Mouse (Mus musculus) telencephalon, adult 2 months (tissue): ENCODE measurements around the gene Rtf2.

Experiments
- DNase-seq: peaks from one replicate; pipeline ENCODE4 v3.0.0-alpha.2; 2011; ENCODE audit warnings: low read depth, low spot score

Rtf2 gene

GRCm38 (mm10) chr2:172437371-172437952 is 2.9 kb upstream of the Rtf2 start:
- DNase-seq = no peak

- no peak for DNase-seq
Measured at GRCm38 (mm10) chr2:172440640-172441005, 267 bp downstream of the Rtf2 start.

- no peak for DNase-seq
Measured at GRCm38 (mm10) chr2:172441176-172441575, 820 bp downstream of the Rtf2 start.

GRCm38 (mm10) chr2:172445617-172446016 is 5.3 kb downstream of the Rtf2 start:
- DNase-seq = no peak

GRCm38 (mm10) chr2:172447317-172447716 is 7.0 kb downstream of the Rtf2 start:
- DNase-seq = no peak

GRCm38 (mm10) chr2:172448329-172448728 is 8.0 kb downstream of the Rtf2 start:
- no peak for DNase-seq

- DNase-seq = no peak
Measured at GRCm38 (mm10) chr2:172450640-172451039, 10.3 kb downstream of the Rtf2 start.

GRCm38 (mm10) chr2:172452031-172452430 is 11.7 kb downstream of the Rtf2 start:
- DNase-seq = no peak

GRCm38 (mm10) chr2:172452458-172452857 is 12.1 kb downstream of the Rtf2 start:
- DNase-seq = no peak

- DNase-seq = no peak
Measured at GRCm38 (mm10) chr2:172458496-172458895, 18.1 kb downstream of the Rtf2 start, which contains the start of gene Gcnt7. TSS of gene Gcnt7 (minus strand) at chr2:172458596.

GRCm38 (mm10) chr2:172460647-172461046 is 20.3 kb downstream of the Rtf2 start:
- no peak for DNase-seq

GRCm38 (mm10) chr2:172462813-172463212 is 22.5 kb downstream of the Rtf2 start:
- no peak for DNase-seq

GRCm38 (mm10) chr2:172466427-172467132 is 26.2 kb downstream of the Rtf2 start:
- DNase-seq = no peak

GRCm38 (mm10) chr2:172467206-172467605 is 26.9 kb downstream of the Rtf2 start:
- no peak for DNase-seq

- DNase-seq = no peak
Measured at GRCm38 (mm10) chr2:172468346-172468819, 28.0 kb downstream of the Rtf2 start.

- no peak for DNase-seq
Measured at GRCm38 (mm10) chr2:172472318-172472717, 32.0 kb downstream of the Rtf2 start, which contains the start of gene Fam209. TSS of gene Fam209 (plus strand) at chr2:172472520.

GRCm38 (mm10) chr2:172473591-172473990 is 33.2 kb downstream of the Rtf2 start:
- DNase-seq = no peak

GRCm38 (mm10) chr2:172474970-172475369 is 34.6 kb downstream of the Rtf2 start:
- no peak for DNase-seq

- no peak for DNase-seq
Measured at GRCm38 (mm10) chr2:172476707-172477260, 36.4 kb downstream of the Rtf2 start.

GRCm38 (mm10) chr2:172477350-172477749 is 37.0 kb downstream of the Rtf2 start:
- no peak for DNase-seq

GRCm38 (mm10) chr2:172477860-172478259 is 37.5 kb downstream of the Rtf2 start:
- no peak for DNase-seq

- no peak for DNase-seq
Measured at GRCm38 (mm10) chr2:172480296-172480695, 39.9 kb downstream of the Rtf2 start.
